Comparison of ENCODE assay signal across 13 mouse cellular contexts in genomic region chr16:24231506-24231905, GRCm38 (mm10).
DNase-seq lines count a peak whose midpoint lies in the region; ATAC-seq and TF ChIP-seq lines count a peak whose summit lies in the region.
"Had no signal": no experiment of that assay in that cellular context is flagged by ENCODE, and none has a peak within 500 bp of the region (broad histone marks: within the 10 kb centered on the region; RNA-seq: fewer than 3 reads in every experiment).

No protein-coding gene starts in this region.

- DNase-seq in forebrain, embryonic 11.5 days (ENCODE audit: low spot score) = no peak
- peak; percentile 10 to 21 for DNase-seq in layer of hippocampus, postnatal 10 days (ENCODE audit: low spot score in 2 of 2)
- DNase-seq in layer of hippocampus, adult 9-11 months = no peak
- DNase-seq in brain, embryonic 14.5 days (ENCODE audit: low read depth) = peak; percentile 54
- peak; percentile 41 to 68 for DNase-seq in gastrocnemius, postnatal 4 days (ENCODE audit: low spot score in 2 of 2)
- DNase-seq in left cerebral cortex, postnatal 36 days (ENCODE audit: low spot score in 2 of 2) = no peak
- DNase-seq: adrenal gland, adult 2 months; cerebellum, adult 11 months; lung, embryonic 14.5 days; spleen, adult 18-20 months had no signal

- intact Hi-C loops in left cerebral cortex, postnatal 36 days (cut with DNase I) = no loop called here

- H3K36me3 ChIP-seq in forebrain, embryonic 13.5 days (ENCODE audit: poor library complexity, severe bottlenecking) = no peaks in the 10 kb centered on the region
- no peaks in the 10 kb centered on the region for H3K36me3 ChIP-seq in forebrain, embryonic 11.5 days (ENCODE audit: control insufficient read depth, insufficient read depth, low read length)
- H3K36me3 ChIP-seq: heart, embryonic 12.5 days had no signal

- no peak for TF ChIP-seq POLR2A in brain, embryonic 14.5 days (IDR thresholded peaks at IDR 0.05; ENCODE audit: borderline replicate concordance, extremely low read depth, insufficient read depth, insufficient read length, poor library complexity, severe bottlenecking)

- 0 out of 2 replicates have a peak, but pooled peaks have one; percentile 27 for ATAC-seq in forebrain, embryonic 13.5 days
- no peak for ATAC-seq in forebrain, embryonic 11.5 days (replicated peaks; ENCODE audit: low FRiP score)
- ATAC-seq: CD4-positive, CD25-positive, alpha-beta regulatory T cell, adult 4 months had no signal

- no peaks in the 10 kb centered on the region for H3K9me3 ChIP-seq in forebrain, embryonic 13.5 days (replicated peaks)
- H3K9me3 ChIP-seq in forebrain, embryonic 11.5 days (ENCODE audit: control insufficient read depth, low read length) = no peaks in the 10 kb centered on the region
- H3K9me3 ChIP-seq: heart, embryonic 12.5 days had no signal

- WGBS in forebrain, embryonic 13.5 days = 86% methylated on average over 5 of the region's 5 CpGs
- 72% methylated on average over 5 of the region's 5 CpGs for WGBS in forebrain, embryonic 11.5 days

- H3K4me1 ChIP-seq in forebrain, embryonic 13.5 days = no peaks in the 10 kb centered on the region
- H3K4me1 ChIP-seq in forebrain, embryonic 11.5 days (replicated peaks; ENCODE audit: control insufficient read depth, insufficient read depth, low read length) = no peaks in the 10 kb centered on the region

- no peak for TF ChIP-seq CTCF in brain, embryonic 14.5 days (IDR thresholded peaks at IDR 0.05; ENCODE audit: borderline replicate concordance, extremely low read depth, insufficient read depth, insufficient read length)

- H3K27me3 ChIP-seq in forebrain, embryonic 13.5 days = no peaks in the 10 kb centered on the region
- no peaks in the 10 kb centered on the region for H3K27me3 ChIP-seq in forebrain, embryonic 11.5 days (ENCODE audit: control insufficient read depth, insufficient read depth, low read length)

- no peak overlapping the region for H3K4me3 ChIP-seq in forebrain, embryonic 13.5 days
- no peak overlapping the region for H3K4me3 ChIP-seq in forebrain, embryonic 11.5 days (ENCODE audit: low read depth, low read length)
- H3K4me3 ChIP-seq: heart, embryonic 12.5 days had no signal

- H3K9ac ChIP-seq in forebrain, embryonic 13.5 days = no peak overlapping the region
- H3K9ac ChIP-seq in forebrain, embryonic 11.5 days (ENCODE audit: low read length) = no peak overlapping the region
- H3K9ac ChIP-seq: heart, embryonic 12.5 days; lung, embryonic 14.5 days had no signal

- H3K27ac ChIP-seq in forebrain, embryonic 13.5 days = no peak overlapping the region
- H3K27ac ChIP-seq in forebrain, embryonic 11.5 days (ENCODE audit: low read depth, low read length) = no peak overlapping the region

- H3K4me2 ChIP-seq in forebrain, embryonic 13.5 days = no peak overlapping the region
- H3K4me2 ChIP-seq in forebrain, embryonic 11.5 days (ENCODE audit: low read depth, low read length, severe bottlenecking) = no peak overlapping the region
- H3K4me2 ChIP-seq: heart, embryonic 12.5 days; lung, embryonic 14.5 days had no signal

Comparison
In these comparisons a context has a peak if more than half of its experiments do, and no peak if none do; other contexts are left out.
1. DNase-seq: peak in layer of hippocampus, postnatal 10 days (2 of 2), brain, embryonic 14.5 days (single experiment) and gastrocnemius, postnatal 4 days (2 of 2); none in forebrain, embryonic 11.5 days (single experiment), layer of hippocampus, adult 9-11 months (single experiment) and left cerebral cortex, postnatal 36 days (0 of 2).